Mouse (Mus musculus) heart, adult 2 months (tissue): ENCODE data around the gene Keap1. TPM values are rescaled to one million over a fixed set of nuclear protein-coding genes. Genes with fewer than 3 reads are reported as not detected.
"Not testable (repeated sequence)": the region's sequence is repeated elsewhere in the genome, so short reads cannot be mapped to it uniquely, and the experiment has no call there.

Experiments
- DNase-seq, 2 experiments: peaks; one replicate each; pipeline ENCODE4 v3.0.0; 2021
- H3K27ac ChIP-seq: fragments of 200-600 bp; 2 replicates; pipeline ENCODE4 v1.8.1; 2022
- H3K27me3 ChIP-seq: fragments of 200-500 bp; 2 replicates; pipeline ENCODE4 v1.6.1; 2012; ENCODE audit warnings: mild to moderate bottlenecking, low read length, inconsistent platforms, mixed read lengths; ENCODE audit not compliant: control insufficient read depth, insufficient read depth
- H3K36me3 ChIP-seq: fragments of 200-500 bp; 2 replicates; pipeline ENCODE4 v1.6.1; 2012; ENCODE audit warnings: low read length, inconsistent platforms; ENCODE audit not compliant: control insufficient read depth, insufficient read depth
- H3K4me1 ChIP-seq: fragments of 200-500 bp; 2 replicates; pipeline ENCODE4 v1.6.1; 2011; ENCODE audit warnings: low read length; ENCODE audit not compliant: control insufficient read depth, insufficient read depth
- H3K4me3 ChIP-seq: fragments of 200-600 bp; 2 replicates; pipeline ENCODE4 v1.8.1; 2022
- H3K79me2 ChIP-seq: fragments of 200-500 bp; replicated peaks from 2 replicates; pipeline ENCODE4 v1.6.1; 2012; ENCODE audit warnings: mild to moderate bottlenecking, inconsistent platforms, low read length, moderate library complexity, mixed read lengths; ENCODE audit not compliant: control insufficient read depth, insufficient read depth
- H3K9ac ChIP-seq: fragments of 200-500 bp; 2 replicates; pipeline ENCODE4 v1.6.1; 2012; ENCODE audit warnings: low read depth, mild to moderate bottlenecking, control low read depth, inconsistent platforms, low read length, mixed read lengths
- CTCF ChIP-seq: fragments of 200-600 bp; IDR thresholded peaks from 2 replicates; pipeline ENCODE4 v1.8.1; 2022; ENCODE audit warnings: antibody characterized with exemption, mild to moderate bottlenecking, moderate library complexity
- EP300 ChIP-seq: fragments of 200-500 bp; IDR thresholded peaks from 2 replicates; pipeline ENCODE4 v1.6.1; 2011; ENCODE audit warnings: low read depth, low read length, control low read depth; ENCODE audit not compliant: insufficient read depth
- POLR2A ChIP-seq: fragments of 200-500 bp; IDR thresholded peaks from 2 replicates; pipeline ENCODE4 v1.6.1; 2011; ENCODE audit warnings: mild to moderate bottlenecking, low read depth, low read length, control low read depth; ENCODE audit not compliant: insufficient read depth
- WGBS: fragments of 180-500 bp; shearing (Covaris S2); methylation state at CpG from one replicate; pipeline ENCODE4 v1.1.7; 2018; 5-methylcytosine and 5-hydroxymethylcytosine counted together
- intact Hi-C: fragments of 180-260 bp; cut with DNase I; formaldehyde crosslinking; loops from one replicate; pipeline ENCODE4 v1.15.1; 2025
- polyA plus RNA-seq: library from polyadenylated mRNA; depleted of rRNA; stranded (reverse); fragments of >200 nt; gene quantifications from 2 replicates; pipeline ENCODE4 v1.2.3, GENCODE M21; 2012
- total RNA-seq, 2 experiments: library from RNA; stranded (reverse); gene quantifications; 2 replicates each; pipeline ENCODE4 v1.2.3; 2021

Gene Keap1
- total and polyA plus RNA-seq, 3 experiments = 37.6 to 47.2 (median 40.4) TPM

- Histone ChIP-seq H3K9ac (no peak overlapping the region), H3K36me3 (no peaks in the 10 kb centered on the region), H3K27ac (no peak overlapping the region), H3K79me2 (no peaks in the 10 kb centered on the region), H3K27me3 (no peaks in the 10 kb centered on the region), H3K4me1 (peaks cover 4% of the 10 kb centered on the region; the same call in 1 of the 2 replicates), H3K4me3 (no peak overlapping the region)
- no peak for DNase-seq
- intact Hi-C loops = no loop called here
- 81% methylated on average over 6 of the region's 6 CpGs for WGBS
- TF ChIP-seq POLR2A (no peak), EP300 (no peak), CTCF (no peak)
Measured at GRCm38 (mm10) chr9:21260491-21261040, 21.4 kb upstream of the Keap1 start.

GRCm38 (mm10) chr9:21256349-21256748 is 17.2 kb upstream of the Keap1 start:
- H3K27ac ChIP-seq, H3K79me2 ChIP-seq, H3K4me1 ChIP-seq, H3K27me3 ChIP-seq, H3K36me3 ChIP-seq, intact Hi-C loops, DNase-seq, H3K4me3 ChIP-seq, H3K9ac ChIP-seq: not testable (repeated sequence)
- 72% methylated on average over 4 of the region's 4 CpGs for WGBS

DNA sequence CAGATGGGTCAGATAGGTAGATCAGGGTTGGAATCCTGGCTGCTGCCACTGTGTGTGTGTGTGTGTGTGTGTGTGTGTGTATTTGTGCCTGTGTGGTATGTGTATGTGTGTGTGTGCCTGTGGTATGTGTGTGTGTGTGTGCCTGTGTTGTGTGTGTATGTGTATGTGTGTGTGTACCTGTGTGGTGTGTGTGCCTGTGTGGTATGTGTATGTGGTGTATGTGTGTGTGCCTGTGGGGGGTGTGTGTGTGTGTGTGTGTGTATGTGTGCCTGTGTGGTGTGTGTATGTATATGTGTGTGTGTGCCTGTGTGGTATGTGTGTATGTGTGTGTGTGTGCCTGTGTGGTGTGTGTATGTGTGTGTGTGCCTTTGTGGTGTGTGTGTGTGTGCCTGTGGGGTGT is 15.5 kb upstream of the Keap1 start:
- no peak overlapping the region for H3K27ac ChIP-seq
- H3K4me1 ChIP-seq = peaks cover 2% of the 10 kb centered on the region; the same call in 1 of the 2 replicates
- intact Hi-C loops = no loop called here
- H3K79me2 ChIP-seq = no peaks in the 10 kb centered on the region
- H3K9ac ChIP-seq = no peak overlapping the region
- H3K27me3 ChIP-seq = no peaks in the 10 kb centered on the region
- no peak overlapping the region for H3K4me3 ChIP-seq
- TF ChIP-seq EP300 (no peak), POLR2A (no peak), CTCF (no peak)
- DNase-seq = no peak
- no peaks in the 10 kb centered on the region for H3K36me3 ChIP-seq

GRCm38 (mm10) chr9:21251116-21251735 is 12.1 kb upstream of the Keap1 start:
- TF ChIP-seq POLR2A = no peak
- TF ChIP-seq CTCF = no peak
- TF ChIP-seq EP300 = no peak
- H3K36me3 ChIP-seq = no peaks in the 10 kb centered on the region
- H3K27me3 ChIP-seq = peaks cover 3% of the 10 kb centered on the region; the same call in 1 of the 2 replicates
- no peak for DNase-seq
- H3K4me3 ChIP-seq = no peak overlapping the region
- WGBS = 70% methylated on average over 13 of the region's 13 CpGs
- H3K27ac ChIP-seq = no peak overlapping the region
- no peaks in the 10 kb centered on the region for H3K79me2 ChIP-seq
- no peak overlapping the region for H3K9ac ChIP-seq
- intact Hi-C loops = no loop called here
- H3K4me1 ChIP-seq = peaks cover 2% of the 10 kb centered on the region; the same call in 1 of the 2 replicates

DNA sequence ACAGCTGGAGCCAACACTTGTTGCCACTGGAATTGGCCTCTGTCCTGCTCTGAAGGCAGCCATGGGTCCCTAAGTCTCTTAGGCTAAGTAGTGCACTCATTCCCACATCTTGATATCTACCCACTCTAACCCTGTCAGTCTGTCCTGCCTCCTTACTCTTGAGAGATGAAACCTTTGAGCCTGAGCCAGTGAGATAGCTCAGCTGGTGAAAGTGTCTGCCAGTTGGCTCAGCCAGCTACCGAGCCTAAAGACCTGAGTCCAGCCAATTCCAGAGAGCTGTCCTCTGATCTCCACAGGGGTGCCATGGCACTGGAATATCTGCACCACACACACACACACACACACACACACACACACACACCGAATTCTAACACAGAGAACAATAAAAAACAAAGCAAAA is 11.3 kb upstream of the Keap1 start:
- Histone ChIP-seq H3K27me3 (peaks cover 3% of the 10 kb centered on the region; the same call in 1 of the 2 replicates), H3K79me2 (no peaks in the 10 kb centered on the region), H3K4me1 (peaks cover 2% of the 10 kb centered on the region; the same call in 1 of the 2 replicates), H3K4me3 (no peak overlapping the region), H3K9ac (no peak overlapping the region), H3K36me3 (no peaks in the 10 kb centered on the region), H3K27ac (no peak overlapping the region)
- intact Hi-C loops = no loop called here
- peak in 1 of 2 experiments; percentile 46 for DNase-seq
- 46% methylated on average over 2 of the region's 2 CpGs for WGBS
- TF ChIP-seq EP300 (0 out of 2 replicates have a peak, but pooled peaks have one; percentile 20), POLR2A (no peak)

DNA sequence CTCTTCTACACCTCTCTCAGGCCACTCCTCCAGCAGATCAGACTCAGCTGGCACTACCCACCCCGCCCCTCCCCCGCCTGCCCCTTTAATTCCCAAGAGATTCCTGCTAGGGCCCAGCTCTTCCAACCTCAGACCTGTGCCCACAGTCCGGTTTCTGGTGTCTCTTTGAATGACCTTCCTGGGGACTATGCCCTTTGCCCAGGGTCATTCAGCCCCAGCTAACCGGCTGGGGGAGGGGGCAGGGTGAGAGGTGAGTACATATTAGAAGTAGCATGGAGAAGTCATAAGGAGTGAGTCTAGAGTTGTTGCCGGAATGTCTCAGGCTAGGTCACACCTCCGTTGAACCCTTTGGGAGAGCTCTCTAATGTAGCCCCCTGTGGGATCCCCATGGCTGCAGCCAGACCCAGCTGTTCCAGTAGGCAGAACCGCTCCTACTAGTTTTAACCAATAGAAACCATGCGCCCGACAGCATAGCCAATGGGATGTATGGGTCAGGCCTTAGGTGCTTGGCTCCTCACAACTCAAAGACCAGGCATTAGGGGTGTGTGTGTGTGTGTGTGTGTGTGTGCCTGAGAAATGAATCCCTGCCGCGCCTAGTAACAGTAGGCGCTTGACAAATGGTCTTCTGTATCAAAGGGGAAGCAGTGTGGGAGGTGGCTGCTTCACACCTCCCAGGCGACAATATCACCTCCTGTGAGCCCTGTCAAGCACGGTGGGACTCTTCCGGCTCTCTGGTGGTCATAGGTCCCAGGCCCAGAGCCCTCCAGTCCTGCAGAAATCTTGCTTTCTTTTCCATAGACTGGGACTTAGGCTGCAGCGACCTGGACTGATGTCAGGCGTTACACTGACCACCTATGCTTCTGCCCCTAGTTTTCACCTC is 10.7 kb upstream of the Keap1 start:
- Histone ChIP-seq H3K4me3 (no peak overlapping the region), H3K36me3 (no peaks in the 10 kb centered on the region), H3K9ac (no peak overlapping the region), H3K4me1 (peaks cover 3% of the 10 kb centered on the region; the same call in 1 of the 2 replicates), H3K27me3 (peaks cover 3% of the 10 kb centered on the region; the same call in 1 of the 2 replicates), H3K79me2 (no peaks in the 10 kb centered on the region), H3K27ac (no peak overlapping the region)
- DNase-seq = no peak
- intact Hi-C loops = no loop called here
- no peak for TF ChIP-seq EP300
- TF ChIP-seq POLR2A = no peak
- no peak for TF ChIP-seq CTCF
- WGBS = 33% methylated on average over 17 of the region's 17 CpGs
